Mouse (Mus musculus): Measurements from ENCODE around the gene Specc1l.
"Not testable (repeated sequence)": the region's sequence is repeated elsewhere in the genome, so short reads cannot be mapped to it uniquely, and the experiment has no call there.

Gene Specc1l

DNA sequence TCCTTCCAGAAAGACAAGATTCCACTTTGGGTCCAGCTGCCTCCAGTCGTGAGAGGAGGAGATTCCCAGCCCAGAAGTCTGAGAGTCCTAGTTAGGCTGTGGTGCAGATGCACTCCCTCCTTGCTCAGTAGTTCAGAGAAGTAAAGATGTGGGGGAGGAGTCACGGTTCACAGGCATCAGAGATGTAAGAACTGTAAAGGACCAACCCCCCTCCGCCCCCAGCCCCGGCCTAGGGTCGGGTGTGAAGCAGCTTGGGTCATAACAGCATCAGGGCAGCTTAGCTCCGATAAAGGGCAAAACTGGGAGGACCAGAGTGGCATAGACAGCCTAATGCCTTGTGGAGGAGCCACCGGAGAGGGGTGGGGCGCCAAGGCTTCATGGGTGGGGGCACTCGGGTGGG is 104.6 kb downstream of the Specc1l start:
- peak; percentile 58 for DNase-seq (ENCODE audit: low spot score in 2 of 2)

DNA sequence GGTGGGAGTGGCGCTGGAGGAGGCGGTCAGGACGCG is 104.8 kb downstream of the Specc1l start, which contains the start of gene Adora2a:
Gene Adora2a (plus strand): TSS at position 6 of the 36 bp plus-strand sequence.
- no peak for DNase-seq (ENCODE audit: low spot score in 2 of 2)

GRCm38 (mm10) chr10:75316908-75317761 is 105.3 kb downstream of the Specc1l start:
- DNase-seq (ENCODE audit: low spot score in 2 of 2) = peak; percentile 69 to 70

DNA sequence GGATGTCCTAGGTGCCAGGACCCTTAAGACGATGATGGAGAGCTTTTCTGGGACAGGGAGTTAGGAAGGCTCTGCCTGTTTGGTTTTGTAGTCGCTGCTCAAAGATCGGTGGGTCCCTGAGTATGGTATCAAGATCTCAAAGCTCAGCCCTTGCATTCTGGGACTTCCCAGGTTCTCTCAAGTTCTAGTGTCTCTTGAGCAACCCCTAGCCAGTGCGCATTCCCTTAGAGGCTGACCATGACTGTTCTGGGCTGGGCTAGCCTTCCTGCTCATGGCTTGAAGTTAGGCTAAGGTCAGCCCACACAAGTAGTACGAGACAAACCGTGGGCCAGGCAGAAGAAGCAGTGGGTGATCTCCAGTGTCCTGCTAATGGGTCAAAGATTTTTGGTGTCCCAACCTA is 106.3 kb downstream of the Specc1l start:
- DNase-seq (ENCODE audit: low spot score in 2 of 2) = no peak

DNA sequence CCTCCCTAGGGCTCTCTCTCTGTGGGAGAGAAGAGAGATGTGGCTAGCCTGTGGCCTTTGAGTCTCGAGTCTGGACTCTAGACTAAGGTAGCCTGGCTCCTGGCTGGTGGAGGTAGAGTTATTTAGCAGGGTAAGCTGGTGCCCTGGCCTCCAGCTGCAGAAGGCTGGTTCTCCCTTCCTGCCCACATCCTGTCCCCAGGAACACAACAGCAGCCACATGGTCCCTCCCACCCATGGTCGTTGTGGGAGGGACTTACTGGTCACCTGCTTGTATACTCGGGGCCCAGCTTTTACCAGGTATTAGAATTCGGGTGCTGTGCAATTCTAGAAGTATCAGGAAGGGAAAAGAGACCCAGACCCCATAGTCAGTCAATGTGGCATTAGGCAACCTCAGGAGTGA is 108.4 kb downstream of the Specc1l start:
- DNase-seq (ENCODE audit: low spot score in 2 of 2) = peak; percentile 61 to 68

DNA sequence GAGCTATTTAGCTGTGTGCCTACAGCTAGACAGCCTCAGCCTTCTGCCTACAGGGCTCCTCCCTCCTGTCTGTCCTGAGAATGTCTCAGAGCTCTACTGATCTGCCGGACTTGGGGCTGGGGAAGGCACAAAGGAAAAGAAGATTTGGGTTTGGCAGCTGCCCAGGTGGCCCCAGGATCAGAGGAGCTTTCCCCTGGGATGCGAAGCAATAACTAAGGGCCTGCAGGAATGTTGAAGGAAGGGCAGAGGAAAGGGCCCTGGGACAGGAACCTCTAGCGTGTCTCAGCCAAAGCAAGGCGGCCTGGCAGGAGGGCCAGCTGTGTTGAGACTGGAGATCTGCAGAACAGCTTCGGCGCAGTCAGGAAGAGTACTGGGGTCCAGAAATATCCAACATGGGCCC is 111.1 kb downstream of the Specc1l start:
- no peak for DNase-seq (ENCODE audit: low spot score in 2 of 2)

GRCm38 (mm10) chr10:75323986-75324385 is 112.1 kb downstream of the Specc1l start:
- DNase-seq (ENCODE audit: low spot score in 2 of 2) = no peak

DNA sequence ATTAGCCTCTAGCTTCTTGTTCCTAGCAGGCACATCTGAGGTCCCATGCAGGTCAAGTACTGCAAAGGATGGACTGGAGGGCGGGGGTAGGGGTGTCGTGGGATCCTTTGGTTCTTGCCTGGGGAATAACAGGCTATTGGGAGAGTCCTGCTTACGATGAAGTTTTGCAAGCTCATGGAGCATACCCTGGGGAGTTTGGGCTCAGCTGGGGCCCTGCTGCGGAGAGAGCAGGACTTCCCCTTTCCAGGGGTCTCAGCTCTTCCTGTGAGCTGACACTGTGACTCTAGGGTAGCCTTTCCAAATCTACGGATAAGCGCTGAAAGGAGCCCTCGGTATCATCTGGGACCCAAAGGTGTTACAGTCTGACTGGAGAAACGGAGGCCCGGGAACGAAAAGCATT is 112.5 kb downstream of the Specc1l start:
- DNase-seq (ENCODE audit: low spot score in 2 of 2) = peak; percentile 26 to 32

DNA sequence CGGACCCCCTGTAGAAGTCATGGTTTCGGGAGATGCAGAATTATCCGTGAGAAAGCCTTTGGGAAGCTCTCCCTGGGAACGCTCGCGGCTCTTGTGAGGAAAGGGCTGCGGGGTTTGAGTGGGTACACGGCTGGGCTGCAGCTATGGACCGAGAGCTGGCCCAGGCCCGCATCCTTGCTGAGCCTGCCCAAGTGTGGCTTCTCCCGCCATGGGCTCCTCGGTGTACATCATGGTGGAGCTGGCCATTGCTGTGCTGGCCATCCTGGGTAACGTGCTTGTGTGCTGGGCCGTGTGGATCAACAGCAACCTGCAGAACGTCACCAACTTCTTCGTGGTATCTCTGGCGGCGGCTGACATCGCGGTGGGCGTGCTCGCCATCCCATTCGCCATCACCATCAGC is 113.9 kb downstream of the Specc1l start:
- no peak for DNase-seq (ENCODE audit: low spot score in 2 of 2)

GRCm38 (mm10) chr10:75326553-75326952 is 114.7 kb downstream of the Specc1l start:
- DNase-seq (ENCODE audit: low spot score in 2 of 2) = peak; percentile 83 to 85

GRCm38 (mm10) chr10:75327081-75327480 is 115.2 kb downstream of the Specc1l start:
- no peak for DNase-seq (ENCODE audit: low spot score in 2 of 2)

- no peak for DNase-seq (ENCODE audit: low spot score in 2 of 2)
Observed at GRCm38 (mm10) chr10:75328201-75328704, 116.4 kb downstream of the Specc1l start.

DNA sequence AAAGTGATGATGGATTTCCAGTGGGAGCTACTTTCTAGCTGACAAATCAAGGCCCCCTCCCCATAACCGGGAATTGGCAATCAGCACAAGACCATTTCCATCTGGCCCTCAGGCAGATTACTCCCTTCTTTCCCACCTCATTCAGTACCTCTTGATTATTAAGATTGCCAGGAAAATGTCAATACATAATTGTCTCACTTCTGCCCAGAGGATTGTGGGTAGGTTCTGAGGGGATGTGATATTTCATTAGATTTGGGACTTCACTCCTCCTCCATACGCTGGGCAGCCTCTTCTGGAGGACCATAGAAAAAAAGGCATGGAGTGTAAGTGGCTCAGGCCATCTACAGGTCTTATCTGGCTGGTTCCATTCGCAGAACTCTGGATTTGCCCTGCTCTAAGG is 120.4 kb downstream of the Specc1l start:
- no peak for DNase-seq (ENCODE audit: low spot score in 2 of 2)

GRCm38 (mm10) chr10:75333176-75333776 is 121.4 kb downstream of the Specc1l start:
- no peak for DNase-seq (ENCODE audit: low spot score in 2 of 2)

DNA sequence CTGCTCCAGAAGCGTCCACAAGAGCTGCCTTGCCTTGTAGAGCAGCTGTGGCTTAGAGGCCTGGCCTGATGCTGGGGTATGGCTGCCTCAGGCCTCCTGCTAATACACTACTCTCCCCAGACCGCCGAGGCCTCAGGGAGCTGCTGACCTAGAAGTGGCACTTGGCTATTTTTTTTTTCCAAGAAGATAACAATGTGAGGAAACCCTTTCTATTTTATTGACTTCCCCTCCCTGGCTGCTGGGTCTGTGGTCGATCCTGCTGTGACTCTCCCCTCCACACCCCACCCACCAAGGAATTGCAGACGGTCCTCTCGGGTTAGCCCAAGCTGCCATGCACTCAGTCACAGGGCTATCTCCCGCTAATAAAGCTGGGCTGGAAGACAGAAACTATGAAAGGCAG is 122.3 kb downstream of the Specc1l start:
- no peak for DNase-seq (ENCODE audit: low spot score in 2 of 2)

- no peak for DNase-seq (ENCODE audit: low spot score in 2 of 2)
Observed at GRCm38 (mm10) chr10:75335075-75335474, 123.2 kb downstream of the Specc1l start.

- DNase-seq (ENCODE audit: low spot score in 2 of 2) = no peak
Observed at GRCm38 (mm10) chr10:75337231-75337630, 125.4 kb downstream of the Specc1l start.

DNA sequence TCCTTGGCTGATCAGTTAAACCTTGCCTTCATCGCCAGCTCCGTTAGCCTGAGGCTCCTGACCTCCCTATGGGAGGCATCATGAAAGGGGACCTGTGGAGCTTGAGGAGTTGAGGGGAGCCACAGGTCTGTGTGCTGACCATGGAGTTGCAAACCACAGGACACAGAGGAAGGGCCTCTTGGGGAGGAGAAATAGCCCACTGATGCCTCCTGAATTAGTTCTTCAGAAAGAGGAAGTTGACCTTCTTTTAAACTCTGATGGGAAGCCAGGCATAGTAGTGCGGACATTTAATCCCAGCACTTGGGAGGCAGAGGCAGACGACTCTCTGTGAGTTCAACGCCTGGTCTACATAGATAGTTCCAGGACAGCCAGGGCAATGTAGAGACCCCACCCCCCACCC is 127.0 kb downstream of the Specc1l start:
- DNase-seq (ENCODE audit: low spot score in 2 of 2) = no peak

DNA sequence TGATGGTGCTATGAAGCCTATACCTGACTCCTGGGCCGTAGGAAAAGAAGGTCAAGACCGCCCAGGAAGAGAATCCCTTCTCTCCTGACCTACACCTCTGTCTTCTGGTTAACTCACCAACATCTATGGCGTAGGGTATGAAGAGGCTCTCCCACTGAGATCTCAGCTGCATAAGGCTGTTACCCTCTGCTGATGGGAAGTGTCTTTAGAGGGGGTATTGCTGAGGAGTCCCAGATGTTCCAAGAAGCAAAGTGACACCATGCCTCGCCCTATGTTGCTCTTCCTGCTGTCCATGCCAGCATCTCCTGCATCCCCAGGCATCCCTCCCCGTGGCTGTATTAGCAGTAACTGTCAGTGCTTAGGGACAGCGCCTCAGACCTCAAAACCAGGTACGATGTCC is 127.5 kb downstream of the Specc1l start:
- DNase-seq (ENCODE audit: low spot score in 2 of 2) = no peak

DNA sequence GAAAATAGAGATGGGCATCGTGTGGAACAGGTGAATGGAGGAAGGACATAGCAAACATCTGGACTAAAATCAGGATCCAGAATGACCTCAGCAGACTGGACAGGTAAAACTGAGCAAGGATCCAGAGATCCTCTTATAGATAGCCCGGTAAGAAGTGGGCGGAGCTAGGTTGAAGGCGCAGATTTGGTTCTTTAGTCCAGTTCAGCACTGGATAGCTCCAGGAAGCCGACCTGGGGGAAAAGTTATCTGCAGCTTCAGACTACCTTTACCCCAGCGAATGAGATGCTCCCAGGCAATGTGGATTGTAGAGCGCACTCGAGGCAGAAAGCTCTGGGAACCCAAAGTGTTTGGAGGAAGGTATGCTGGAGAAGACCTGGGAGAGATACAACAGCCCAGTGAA is 130.1 kb downstream of the Specc1l start:
- DNase-seq (ENCODE audit: low spot score in 2 of 2) = no peak

GRCm38 (mm10) chr10:75344563-75344962 is 132.7 kb downstream of the Specc1l start:
- DNase-seq (ENCODE audit: low spot score in 2 of 2) = not testable (repeated sequence)

GRCm38 (mm10) chr10:75345265-75345664 is 133.4 kb downstream of the Specc1l start:
- DNase-seq (ENCODE audit: low spot score in 2 of 2) = no peak

- no peak for DNase-seq (ENCODE audit: low spot score in 2 of 2)
Observed at GRCm38 (mm10) chr10:75350564-75350963, 138.7 kb downstream of the Specc1l start.

GRCm38 (mm10) chr10:75352541-75352940 is 140.7 kb downstream of the Specc1l start:
- DNase-seq (ENCODE audit: low spot score in 2 of 2) = no peak
